8 mouse cellular contexts compared by ENCODE assay signal in the genomic region with DNA sequence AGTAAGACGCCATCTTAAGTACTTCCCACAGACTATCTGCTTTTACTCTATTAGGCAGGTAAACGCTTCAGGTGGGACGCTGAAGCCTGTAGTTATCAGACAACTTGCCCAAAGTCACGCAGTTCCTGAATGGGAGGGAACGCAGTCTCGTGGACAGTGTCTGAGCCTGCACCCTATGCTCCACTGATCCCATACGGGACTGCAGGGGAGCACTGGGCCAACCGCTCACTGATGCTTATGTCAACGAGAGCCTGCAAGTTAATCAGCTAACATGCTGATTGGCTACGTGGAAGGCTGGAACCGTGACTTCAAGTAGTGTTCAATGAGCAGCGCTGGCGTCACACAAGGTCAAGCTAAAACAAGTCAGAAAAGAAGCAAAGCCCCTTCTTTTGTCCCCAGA. TPM values are rescaled to one million over a fixed set of nuclear protein-coding genes. Genes with fewer than 3 reads are reported as not detected.
DNase-seq lines count a peak whose midpoint lies in the region; ATAC-seq lines count a peak whose summit lies in the region.

No protein-coding gene starts in this region.

- intact Hi-C loops in left cerebral cortex, postnatal 4 days (cut with DNase I), result no loop called here

- H3K27ac ChIP-seq in embryonic facial prominence, embryonic 13.5 days, result peak overlapping the region; percentile 48; the same call in 1 of the 2 replicates
- H3K27ac ChIP-seq in hindbrain, embryonic 15.5 days (replicated peaks), result no peak overlapping the region
- peak overlapping the region; percentile 89; the same call in 1 of the 2 replicates for H3K27ac ChIP-seq in liver, embryonic 11.5 days (ENCODE audit: low read depth, low read length)
- no peak overlapping the region for H3K27ac ChIP-seq in neural tube, embryonic 12.5 days

- 29% methylated on average over 13 of the region's 13 CpGs for WGBS in embryonic facial prominence, embryonic 13.5 days
- 38% methylated on average over 13 of the region's 13 CpGs for WGBS in hindbrain, embryonic 15.5 days
- WGBS in liver, embryonic 11.5 days, result 14% methylated on average over 13 of the region's 13 CpGs
- 40% methylated on average over 13 of the region's 13 CpGs for WGBS in neural tube, embryonic 12.5 days

- H3K9me3 ChIP-seq in embryonic facial prominence, embryonic 13.5 days, result no peaks in the 10 kb centered on the region
- H3K9me3 ChIP-seq in hindbrain, embryonic 15.5 days, result no peaks in the 10 kb centered on the region
- no peaks in the 10 kb centered on the region for H3K9me3 ChIP-seq in liver, embryonic 11.5 days (ENCODE audit: control insufficient read depth, low read length)
- H3K9me3 ChIP-seq in neural tube, embryonic 12.5 days, result no peaks in the 10 kb centered on the region

- no peaks in the 10 kb centered on the region for H3K27me3 ChIP-seq in embryonic facial prominence, embryonic 13.5 days
- H3K27me3 ChIP-seq in hindbrain, embryonic 15.5 days, result no peaks in the 10 kb centered on the region
- no peaks in the 10 kb centered on the region for H3K27me3 ChIP-seq in liver, embryonic 11.5 days (replicated peaks; ENCODE audit: control insufficient read depth, insufficient read depth, low read length)
- no peaks in the 10 kb centered on the region for H3K27me3 ChIP-seq in neural tube, embryonic 12.5 days (replicated peaks)

- H3K9ac ChIP-seq in embryonic facial prominence, embryonic 13.5 days, result peak overlapping the region; percentile 87
- H3K9ac ChIP-seq in hindbrain, embryonic 15.5 days, result no peak overlapping the region
- H3K9ac ChIP-seq in liver, embryonic 11.5 days (ENCODE audit: low read depth, low read length), result peak overlapping the region; percentile 95
- 0 out of 2 replicates have a peak overlapping the region, but pooled peaks have one; percentile 21 for H3K9ac ChIP-seq in neural tube, embryonic 12.5 days

- H3K4me2 ChIP-seq in embryonic facial prominence, embryonic 13.5 days, result peak overlapping the region; percentile 75
- peak overlapping the region; percentile 60 for H3K4me2 ChIP-seq in hindbrain, embryonic 15.5 days
- peak overlapping the region; percentile 73 for H3K4me2 ChIP-seq in liver, embryonic 11.5 days
- H3K4me2 ChIP-seq in neural tube, embryonic 12.5 days (replicated peaks), result peak overlapping the region; percentile 83

- H3K4me1 ChIP-seq in embryonic facial prominence, embryonic 13.5 days, result peaks cover 42% of the 10 kb centered on the region
- peaks cover 28% of the 10 kb centered on the region for H3K4me1 ChIP-seq in hindbrain, embryonic 15.5 days (replicated peaks)
- peaks cover 39% of the 10 kb centered on the region for H3K4me1 ChIP-seq in liver, embryonic 11.5 days (replicated peaks; ENCODE audit: control insufficient read depth, insufficient read depth, low read length)
- peaks cover 21% of the 10 kb centered on the region for H3K4me1 ChIP-seq in neural tube, embryonic 12.5 days

- peak; percentile 14 for DNase-seq in urinary bladder, postnatal 14 days (ENCODE audit: low spot score)
- DNase-seq in urinary bladder, postnatal 10 days (ENCODE audit: low spot score), result no peak
- peak; percentile 44 for DNase-seq in liver, embryonic 11.5 days (ENCODE audit: low spot score)
- no peak for DNase-seq in left cerebral cortex, postnatal 4 days
- DNase-seq in right cerebral cortex, postnatal 10 days (ENCODE audit: low spot score in 2 of 2), result no peak

- ATAC-seq in embryonic facial prominence, embryonic 13.5 days (ENCODE audit: insufficient number of reproducible peaks, insufficient read depth, low FRiP score, low TSS enrichment, low read depth), result no peak
- ATAC-seq in hindbrain, embryonic 15.5 days (ENCODE audit: low FRiP score, low read depth), result no peak
- peak; percentile 68 for ATAC-seq in liver, embryonic 11.5 days (replicated peaks; ENCODE audit: low FRiP score)
- no peak for ATAC-seq in neural tube, embryonic 12.5 days (ENCODE audit: low FRiP score, low read depth)

- peaks cover 7% of the 10 kb centered on the region for H3K36me3 ChIP-seq in embryonic facial prominence, embryonic 13.5 days
- no peaks in the 10 kb centered on the region for H3K36me3 ChIP-seq in hindbrain, embryonic 15.5 days
- H3K36me3 ChIP-seq in liver, embryonic 11.5 days (ENCODE audit: control insufficient read depth, insufficient read depth, low read length), result peaks cover 4% of the 10 kb centered on the region; the same call in 1 of the 2 replicates
- peaks cover 7% of the 10 kb centered on the region; the same call in 1 of the 2 replicates for H3K36me3 ChIP-seq in neural tube, embryonic 12.5 days

- H3K4me3 ChIP-seq in embryonic facial prominence, embryonic 13.5 days, result peak overlapping the region; percentile 88
- H3K4me3 ChIP-seq in hindbrain, embryonic 15.5 days, result peak overlapping the region; percentile 64
- peak overlapping the region; percentile 89 for H3K4me3 ChIP-seq in liver, embryonic 11.5 days (ENCODE audit: low read depth, low read length)
- 0 out of 2 replicates have a peak overlapping the region, but pooled peaks have one; percentile 77 for H3K4me3 ChIP-seq in neural tube, embryonic 12.5 days

RNA-seq across cellular contexts. Expression of gene Taf5l, which starts 1.4 kb away (rescaled TPM):
- polyA plus RNA-seq in embryonic facial prominence, embryonic 13.5 days (2015; fragmentation: Nextera tagmentation; extraction: Ambion mirVana), result 38.4 and 39.0 TPM in 2 replicates
- polyA plus RNA-seq in hindbrain, embryonic 15.5 days (2015; fragmentation: Nextera tagmentation; extraction: Ambion mirVana), result 24.3 and 24.5 TPM in 2 replicates
- polyA plus RNA-seq in liver, embryonic 11.5 days (2014; fragmentation: Nextera tagmentation; extraction: Ambion mirVana), result 62.5 and 67.4 TPM in 2 replicates
- 34.6 and 35.1 TPM in 2 replicates for polyA plus RNA-seq in neural tube, embryonic 12.5 days (2016; fragmentation: Nextera tagmentation; extraction: Ambion mirVana)
- 10 to 100 TPM; 27.8 to 29.4 TPM for total RNA-seq in left cerebral cortex, postnatal 4 days (2021)

RNA-seq across cellular contexts. Expression of gene Urb2, which starts 1.5 kb away (rescaled TPM):
- 3.7 and 5.0 TPM in 2 replicates for polyA plus RNA-seq in embryonic facial prominence, embryonic 13.5 days (2015; fragmentation: Nextera tagmentation; extraction: Ambion mirVana)
- polyA plus RNA-seq in hindbrain, embryonic 15.5 days (2015; fragmentation: Nextera tagmentation; extraction: Ambion mirVana), result 3.1 and 3.5 TPM in 2 replicates
- polyA plus RNA-seq in liver, embryonic 11.5 days (2014; fragmentation: Nextera tagmentation; extraction: Ambion mirVana), result 11.0 and 13.7 TPM in 2 replicates
- 5.0 and 5.5 TPM in 2 replicates for polyA plus RNA-seq in neural tube, embryonic 12.5 days (2016; fragmentation: Nextera tagmentation; extraction: Ambion mirVana)
- 10 to 100 TPM; 14.9 to 16.2 TPM for total RNA-seq in left cerebral cortex, postnatal 4 days (2021)

RNA-seq across cellular contexts. Expression of gene Abcb10, which starts 36.9 kb away (rescaled TPM):
- 18.2 and 19.1 TPM in 2 replicates for polyA plus RNA-seq in embryonic facial prominence, embryonic 13.5 days (2015; fragmentation: Nextera tagmentation; extraction: Ambion mirVana)
- 14.9 and 15.2 TPM in 2 replicates for polyA plus RNA-seq in hindbrain, embryonic 15.5 days (2015; fragmentation: Nextera tagmentation; extraction: Ambion mirVana)
- polyA plus RNA-seq in liver, embryonic 11.5 days (2014; fragmentation: Nextera tagmentation; extraction: Ambion mirVana), result 115 and 134 TPM in 2 replicates
- 19.5 and 19.9 TPM in 2 replicates for polyA plus RNA-seq in neural tube, embryonic 12.5 days (2016; fragmentation: Nextera tagmentation; extraction: Ambion mirVana)
- total RNA-seq in left cerebral cortex, postnatal 4 days (2021), result 10 to 100 TPM; 22.7 to 23.0 TPM

Comparison
In these comparisons a context has a peak if more than half of its experiments do, and no peak if none do; other contexts are left out.
1. DNase-seq: peak in urinary bladder, postnatal 14 days (single experiment) and liver, embryonic 11.5 days (single experiment); none in urinary bladder, postnatal 10 days (single experiment), left cerebral cortex, postnatal 4 days (single experiment) and right cerebral cortex, postnatal 10 days (0 of 2).
2. H3K27ac ChIP-seq: peak in embryonic facial prominence, embryonic 13.5 days (single experiment) and liver, embryonic 11.5 days (single experiment); none in hindbrain, embryonic 15.5 days (single experiment) and neural tube, embryonic 12.5 days (single experiment).
3. Peak in every context shown above with its lines, with median percentiles within 50 percentile points of each other: H3K4me2 ChIP-seq and H3K4me3 ChIP-seq.